Mouse (Mus musculus) gonadal fat pad, adult 2 months (tissue): ENCODE measurements around the gene Art4. TPM values are rescaled to one million over a fixed set of nuclear protein-coding genes. Genes with fewer than 3 reads are reported as not detected.

Experiments
- DNase-seq: peaks from one replicate; pipeline ENCODE4 v3.0.0-alpha.2; 2012; ENCODE audit warnings: low read depth
- polyA plus RNA-seq: library from polyadenylated mRNA; depleted of rRNA; stranded (reverse); fragments of >200 nt; gene quantifications from 2 replicates; pipeline ENCODE4 v1.2.3, GENCODE M21; 2012

Gene Art4
- polyA plus RNA-seq, 1 experiment, result 10.3 TPM

- no peak for DNase-seq
Observed at GRCm38 (mm10) chr6:136827116-136827515, 30.4 kb downstream of the Art4 start.

DNA sequence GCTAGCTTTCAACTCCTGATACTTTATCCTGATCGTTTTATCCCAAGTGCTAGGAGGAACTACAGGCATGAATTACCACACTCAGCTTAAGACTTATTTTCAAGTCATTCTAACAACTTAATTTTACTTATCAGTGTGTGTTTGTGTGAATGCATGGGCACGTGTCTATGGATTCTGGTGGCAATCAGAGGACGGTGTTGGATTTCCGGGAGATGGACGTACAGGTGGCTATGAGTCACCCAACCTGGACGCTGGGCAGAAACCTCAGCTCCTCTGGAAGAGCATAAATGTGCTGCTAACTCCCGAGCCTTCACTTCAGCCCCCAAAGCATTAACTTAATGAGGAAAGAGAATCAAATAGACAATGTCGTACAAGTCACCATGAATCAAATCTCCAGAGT lies 32.5 kb downstream of the Art4 start:
- no peak for DNase-seq

- DNase-seq, result no peak
Observed at GRCm38 (mm10) chr6:136821086-136821485, 36.4 kb downstream of the Art4 start.

GRCm38 (mm10) chr6:136820381-136820780 lies 37.2 kb downstream of the Art4 start:
- no peak for DNase-seq

GRCm38 (mm10) chr6:136817549-136817948 lies 40.0 kb downstream of the Art4 start:
- no peak for DNase-seq

DNA sequence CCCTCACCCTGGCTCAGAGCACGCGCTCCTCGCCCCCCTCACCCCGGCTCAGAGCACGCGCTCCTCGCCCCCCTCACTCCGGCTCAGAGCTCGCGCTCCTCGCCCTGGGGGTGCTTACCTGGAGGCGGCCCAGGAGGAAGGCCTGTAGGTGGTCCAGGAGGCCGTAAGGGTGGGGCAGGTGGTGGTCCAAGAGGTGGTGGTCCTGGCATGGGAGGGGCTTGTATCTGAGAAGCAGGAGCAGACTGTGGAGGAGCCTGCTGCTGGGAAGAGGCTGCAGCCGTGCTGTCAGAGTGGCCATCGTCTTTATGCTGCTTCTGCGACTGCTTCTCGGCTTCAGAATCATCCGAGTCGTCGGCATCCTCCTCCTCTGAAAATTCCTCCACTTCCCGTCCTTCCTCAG lies 40.7 kb downstream of the Art4 start:
- no peak for DNase-seq

DNA sequence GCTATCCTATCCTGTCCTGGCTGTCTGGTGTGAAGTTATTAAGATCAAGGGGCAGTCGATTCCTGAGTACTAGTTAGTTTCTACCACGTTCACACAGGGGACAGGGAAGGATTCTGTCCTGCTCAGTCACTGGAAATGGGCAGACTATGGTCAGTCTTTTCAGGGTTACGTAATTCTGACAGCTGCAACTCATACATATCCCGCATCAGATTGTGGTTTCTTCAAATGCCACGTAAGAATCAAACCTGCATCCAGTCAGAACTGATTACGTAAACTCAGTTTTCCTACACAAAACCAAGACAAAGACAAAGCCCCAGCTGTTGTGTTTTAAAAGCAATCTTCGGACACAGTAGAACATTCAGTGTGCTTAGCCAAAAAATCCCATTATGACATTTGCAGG lies 42.2 kb downstream of the Art4 start:
- no peak for DNase-seq

DNA sequence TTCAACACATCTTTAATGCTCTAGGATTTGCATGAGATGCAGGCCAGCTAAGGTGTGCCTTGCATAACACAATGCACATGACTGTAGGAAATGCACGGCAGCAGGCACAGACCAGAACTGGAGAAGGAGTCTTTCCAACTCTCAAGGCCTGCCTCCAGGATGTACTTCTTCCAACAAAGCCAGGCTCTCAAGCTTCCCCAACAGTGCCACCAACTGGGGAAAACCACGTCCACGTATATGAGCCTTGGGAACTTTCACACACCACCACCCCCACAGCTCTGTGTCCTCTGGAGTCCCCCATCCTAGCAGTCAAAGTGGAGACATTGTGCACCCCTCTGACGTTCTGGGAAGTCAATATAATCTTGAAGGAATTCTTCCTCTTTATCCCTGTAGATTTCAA lies 44.4 kb downstream of the Art4 start:
- DNase-seq, result no peak

DNA sequence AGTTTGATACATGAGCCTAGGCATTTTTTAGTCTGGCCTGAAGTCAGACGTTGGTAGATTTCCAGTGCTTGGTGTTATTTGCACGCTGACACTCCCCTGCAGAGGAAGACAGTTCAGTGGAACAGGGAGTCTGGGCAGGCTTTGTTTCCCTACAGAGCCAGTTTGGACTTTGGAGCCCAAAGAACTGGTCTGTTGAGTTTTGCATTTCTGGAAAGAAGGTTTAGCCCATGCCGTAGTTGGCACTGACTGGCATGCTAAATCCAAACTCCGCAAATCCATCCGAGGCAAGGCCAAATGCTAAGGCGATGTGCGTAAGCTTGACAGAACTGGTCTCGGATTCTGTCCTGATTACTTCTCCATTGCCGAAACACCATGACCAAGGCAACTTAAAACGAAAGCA lies 46.3 kb downstream of the Art4 start:
- DNase-seq, result peak; percentile 95

- no peak for DNase-seq
Observed at GRCm38 (mm10) chr6:136809673-136810072, 47.9 kb downstream of the Art4 start.

- DNase-seq, result no peak
Observed at GRCm38 (mm10) chr6:136809077-136809476, 48.5 kb downstream of the Art4 start.

DNA sequence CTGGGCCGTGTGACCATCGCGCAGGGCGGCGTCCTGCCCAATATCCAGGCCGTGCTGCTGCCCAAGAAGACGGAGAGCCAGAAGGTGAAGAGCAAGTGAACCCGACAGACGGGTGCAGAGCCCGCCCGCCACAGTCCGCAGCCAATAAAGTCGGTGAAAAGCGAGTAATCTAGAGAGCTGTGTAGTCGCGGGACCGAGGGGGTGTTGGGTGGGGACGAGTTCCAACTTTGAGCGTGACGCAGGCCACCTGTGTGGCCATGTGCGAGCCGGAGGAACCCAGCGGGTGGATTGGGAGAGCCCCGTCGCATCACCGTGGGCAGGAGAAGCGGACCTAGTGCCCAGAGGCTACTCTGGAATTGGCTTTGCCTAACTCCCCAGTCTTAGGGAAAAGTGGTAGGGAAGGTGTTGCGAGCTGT lies 48.9 kb downstream of the Art4 start:
- DNase-seq, result no peak

- DNase-seq, result peak; percentile 87
Observed at GRCm38 (mm10) chr6:136808014-136808417, 49.5 kb downstream of the Art4 start, which contains the start of gene H2afj. Gene H2afj, plus strand, starts transcription at chr6:136808244.

- no peak for DNase-seq
Observed at GRCm38 (mm10) chr6:136807395-136808013, 50.0 kb downstream of the Art4 start.

GRCm38 (mm10) chr6:136806819-136807218 lies 50.7 kb downstream of the Art4 start:
- DNase-seq, result no peak

- DNase-seq, result no peak
Observed at GRCm38 (mm10) chr6:136805409-136805775, 52.1 kb downstream of the Art4 start.

GRCm38 (mm10) chr6:136804705-136805408 lies 52.7 kb downstream of the Art4 start:
- DNase-seq, result no peak

- no peak for DNase-seq
Observed at GRCm38 (mm10) chr6:136803739-136804633, 53.5 kb downstream of the Art4 start, which contains the start of gene Hist4h4. Gene Hist4h4, minus strand, starts transcription at chr6:136804415.

DNA sequence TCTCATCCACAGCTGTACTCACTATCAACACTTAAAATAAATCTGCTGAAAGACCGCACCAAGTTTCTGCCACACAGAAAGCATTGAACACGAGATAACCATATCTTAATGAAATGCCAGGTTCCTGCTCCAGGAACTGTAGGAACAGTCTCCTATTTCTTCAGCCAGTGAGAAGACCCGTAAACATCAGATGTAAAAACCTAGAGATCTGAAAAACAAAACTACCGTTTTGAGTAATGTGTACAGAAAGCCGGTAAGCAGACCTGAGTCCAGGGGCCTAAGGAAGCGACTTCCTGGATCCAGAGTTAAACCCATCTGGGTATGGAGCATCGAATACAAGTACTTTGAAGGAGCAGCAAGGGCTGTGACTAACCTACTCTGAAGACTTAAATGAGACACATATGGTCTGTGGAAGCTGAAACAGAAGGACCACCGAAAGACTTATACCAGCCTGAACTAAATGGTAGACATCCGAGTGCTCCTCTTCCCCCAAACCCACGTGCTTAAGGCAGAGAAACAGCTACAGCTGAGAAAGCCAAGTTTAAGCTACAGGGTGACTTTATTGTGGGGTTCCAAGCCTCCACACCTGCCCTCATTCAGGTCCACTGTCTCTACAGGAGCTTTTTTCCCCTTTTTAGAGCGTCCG lies 54.3 kb downstream of the Art4 start:
- no peak for DNase-seq

DNA sequence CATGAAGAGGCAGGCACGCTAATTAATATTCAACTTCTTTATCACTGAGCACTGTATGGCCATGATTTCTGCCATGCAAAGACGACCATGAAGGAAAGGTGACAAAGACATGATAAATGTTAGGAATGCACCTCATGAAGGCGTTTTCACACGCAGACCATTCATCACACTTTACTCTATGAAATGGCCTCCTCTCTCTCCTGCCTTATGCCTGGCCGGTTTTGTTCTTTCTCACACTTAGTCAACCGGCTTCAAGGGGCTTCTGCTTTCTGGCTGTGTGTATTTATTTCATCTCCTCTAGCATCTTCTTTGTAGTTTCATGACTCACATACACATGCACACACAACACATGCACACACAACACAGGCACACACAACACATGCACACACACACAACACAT lies 56.3 kb downstream of the Art4 start:
- DNase-seq, result no peak

DNA sequence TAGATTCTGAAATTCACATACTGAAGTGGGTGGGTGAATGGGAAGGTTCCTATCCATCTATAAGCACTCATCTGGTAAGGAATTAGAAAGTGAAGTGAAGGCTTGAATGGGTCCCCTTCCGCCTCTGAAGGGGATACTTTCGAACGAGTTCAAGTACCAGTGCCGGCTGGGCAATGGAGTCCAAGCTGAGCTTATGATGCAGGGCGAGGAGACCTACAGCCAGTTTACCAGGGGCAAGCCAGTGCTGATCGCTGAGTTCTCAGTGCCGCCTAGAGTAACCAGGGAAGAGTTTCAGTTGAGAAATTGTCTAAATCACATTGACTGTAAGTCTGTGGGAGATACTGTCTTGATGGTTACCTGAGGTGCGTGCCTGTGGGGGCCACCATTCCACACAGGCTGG lies 56.8 kb downstream of the Art4 start:
- no peak for DNase-seq
